Mouse (Mus musculus): Measurements from ENCODE around the gene Drc3. TPM values are rescaled to one million over a fixed set of nuclear protein-coding genes. Genes with fewer than 3 reads are reported as not detected.

The Drc3 gene
- 1 to 10 TPM in 1 of 2 experiments, under 1 TPM in 1; 0.27 to 1.0 TPM for polyA plus RNA-seq (2017; shearing (Covaris generic))

DNA sequence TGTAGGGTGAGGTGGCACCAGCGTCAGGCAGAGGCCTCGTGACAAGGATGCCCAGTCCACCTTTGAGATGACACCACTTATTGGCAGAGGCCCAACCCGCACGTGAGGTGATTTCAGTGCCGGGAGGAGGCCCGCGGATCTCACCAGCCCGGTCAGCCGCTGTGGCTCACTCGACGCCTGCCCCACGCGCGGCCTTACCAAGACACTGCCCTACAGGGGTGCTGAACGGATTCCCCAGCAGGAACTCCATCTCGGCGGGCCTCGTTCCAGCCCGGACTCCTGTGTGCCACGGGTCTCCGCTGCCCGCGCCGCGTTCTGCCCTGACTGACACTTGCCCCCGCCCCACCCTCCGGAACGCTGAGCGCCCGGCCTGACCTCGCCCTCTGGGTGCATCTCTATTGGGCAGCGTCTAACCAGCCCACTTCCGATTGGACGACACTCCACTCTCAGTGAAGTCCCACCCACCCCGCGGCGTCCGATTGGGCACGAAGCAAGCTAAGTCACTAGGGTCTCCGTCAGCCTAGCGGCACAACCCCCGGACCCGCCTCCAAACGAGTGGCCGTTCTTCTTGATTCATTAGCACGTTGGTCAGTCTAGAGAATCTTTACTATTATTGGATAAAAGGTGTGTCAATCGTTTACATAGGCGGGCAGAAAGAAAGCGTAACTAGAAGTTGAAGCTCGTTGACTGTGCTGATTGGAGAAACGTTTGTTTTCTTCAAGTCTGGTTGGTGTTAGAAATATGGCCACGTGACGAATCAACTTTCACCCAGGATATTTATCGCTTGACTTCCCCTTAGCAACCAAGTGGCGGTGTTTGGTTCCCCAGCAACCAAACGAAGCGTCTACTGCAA is at the start of gene Drc3, which contains the start of gene Tom1l2:
Gene Drc3 (plus strand): TSS at position 771 of the 853 bp plus-strand sequence.
Gene Tom1l2 (minus strand): TSS at position 347 of the 853 bp plus-strand sequence.

DNA sequence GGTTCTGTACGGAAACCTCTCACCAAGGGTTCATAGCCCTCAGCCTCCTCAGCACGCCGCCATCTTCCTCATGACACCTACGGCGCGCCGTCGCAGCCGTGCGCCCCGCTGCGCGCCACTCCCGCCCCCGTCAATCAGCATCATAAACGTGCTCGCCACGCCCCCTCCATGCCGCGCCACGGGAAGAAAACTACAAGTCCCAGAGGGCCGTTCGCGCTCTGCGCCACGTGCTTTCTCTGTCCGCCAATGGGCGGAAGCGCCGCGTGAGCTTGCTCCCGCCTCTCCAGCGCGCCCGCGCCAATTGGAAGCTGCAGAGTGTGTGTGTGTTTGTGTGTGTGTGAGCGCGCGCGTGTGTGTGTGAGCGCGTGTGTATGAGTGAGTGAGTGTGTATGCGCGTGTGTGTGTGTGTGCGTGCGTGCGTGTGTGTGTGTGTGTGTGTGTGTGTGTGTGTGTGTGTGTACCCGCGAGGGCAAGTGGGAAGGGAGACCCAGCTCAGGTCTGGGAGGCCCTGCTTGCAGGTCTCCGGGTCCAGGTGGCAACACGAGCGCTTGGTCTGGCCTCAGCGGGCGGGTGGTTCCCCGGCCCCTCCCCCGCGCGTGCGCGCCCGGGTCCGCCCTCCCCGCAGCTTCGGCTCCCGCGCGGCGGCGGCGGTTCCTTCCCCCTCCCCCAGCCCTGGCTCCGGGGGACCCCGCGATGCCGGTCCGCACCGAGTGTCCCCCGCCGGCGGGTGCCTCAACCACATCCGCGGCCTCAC is 64.0 kb downstream of the Drc3 start, which contains the start of gene Gid4:
Gene Gid4 (plus strand): TSS at position 183 of the 754 bp plus-strand sequence.

DNA sequence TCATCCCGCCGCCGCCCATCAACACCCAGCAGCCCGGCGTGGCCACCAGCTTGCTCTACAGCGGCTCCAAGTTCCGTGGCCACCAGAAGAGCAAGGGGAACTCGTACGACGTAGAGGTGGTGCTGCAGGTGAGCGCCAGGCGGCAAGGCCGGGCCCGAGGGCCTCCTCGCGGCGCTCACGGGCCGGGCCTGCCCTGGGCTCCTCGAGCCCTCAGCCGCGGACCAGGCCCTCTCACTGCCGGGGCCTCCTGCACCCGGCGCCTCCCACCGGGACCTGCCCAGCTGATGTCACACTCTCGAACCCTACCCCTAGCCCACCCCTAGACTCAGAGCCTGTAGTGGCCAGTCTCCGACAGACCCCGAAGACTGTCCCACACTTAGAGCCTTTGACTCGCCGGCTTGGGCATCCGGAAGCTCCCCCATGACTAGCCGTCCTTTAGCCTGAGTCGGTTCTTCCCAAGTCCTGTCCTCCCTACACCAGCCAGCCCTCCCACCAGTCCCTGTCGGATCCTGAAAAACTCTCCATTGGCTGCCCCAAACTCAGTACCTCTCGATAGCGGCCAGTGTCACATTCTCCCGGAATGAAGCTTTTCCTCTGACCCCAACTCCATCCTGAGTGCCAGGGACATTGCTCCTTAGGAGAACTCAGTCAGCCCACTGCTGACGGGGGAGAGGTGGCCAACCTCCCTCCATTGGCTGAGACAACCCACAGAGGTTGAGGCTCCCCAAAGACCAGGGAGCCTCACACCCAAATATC is 64.8 kb downstream of the Drc3 start, which contains the start of gene Atpaf2:
Gene Atpaf2 (minus strand): TSS at position 741 of the 756 bp plus-strand sequence.

Other genes with a start within 250 kb of the Drc3 start
- 10 to 100 TPM; 19.8 to 21.1 TPM for gene Rai1, start 248.3 kb upstream of the Drc3 start, polyA plus RNA-seq (2017; shearing (Covaris generic))
- gene Srebf1, start 130.7 kb upstream of the Drc3 start, polyA plus RNA-seq (2017; shearing (Covaris generic)), result 10 to 100 TPM; 56.2 to 57.7 TPM
- gene Tom1l2, start 424 bp upstream of the Drc3 start, polyA plus RNA-seq (2017; shearing (Covaris generic)), result 10 to 100 TPM; 22.7 to 25.4 TPM
- gene Gid4, start 63.8 kb downstream of the Drc3 start, polyA plus RNA-seq (2017; shearing (Covaris generic)), result 10 to 100 TPM; 12.7 to 20.7 TPM
- 10 to 100 TPM; 38.8 to 44.1 TPM for gene Atpaf2, start 65.1 kb downstream of the Drc3 start, polyA plus RNA-seq (2017; shearing (Covaris generic))
- 10 to 100 TPM; 42.2 to 53.7 TPM for gene Drg2, start 101.3 kb downstream of the Drc3 start, polyA plus RNA-seq (2017; shearing (Covaris generic))
- under 1 TPM in 1 of 2 experiments, not detected in 1; 0.25 TPM for gene Myo15, start 116.0 kb downstream of the Drc3 start, polyA plus RNA-seq (2017; shearing (Covaris generic))
- 10 to 100 TPM; 17.2 to 26.4 TPM for gene Alkbh5, start 183.1 kb downstream of the Drc3 start, polyA plus RNA-seq (2017; shearing (Covaris generic))

Data from activated CD4-positive, CD25-positive, alpha-beta regulatory T cell (primary cell).